Mouse (Mus musculus) CH12.LX (cell line): ENCODE results near the gene Cd81. TPM values are rescaled to one million over a fixed set of nuclear protein-coding genes. Genes with fewer than 3 reads are reported as not detected.

Experiments used
- DNase-seq: peaks from one replicate; pipeline ENCODE4 v3.0.0-alpha.2; 2013; ENCODE audit errors: extremely low read depth
- H3K27ac ChIP-seq: 2 replicates; pipeline ENCODE4 v1.5.1; 2012; ENCODE audit warnings: low read depth, mild to moderate bottlenecking, control low read depth, moderate library complexity; ENCODE audit not compliant: insufficient read depth
- H3K27me3 ChIP-seq: replicated peaks from 2 replicates; pipeline ENCODE3; 2012; ENCODE audit warnings: inconsistent platforms
- H3K36me3 ChIP-seq, 2 experiments: replicated peaks in 1 of 2; 2 replicates each; pipeline versions ENCODE3 to v1.6.1; 2012; ENCODE audit warnings: inconsistent platforms in 1 of 2, low read length in 1 of 2, mild to moderate bottlenecking in 1 of 2, mixed read lengths in 1 of 2, moderate library complexity in 1 of 2; ENCODE audit not compliant: control insufficient read depth in 1 of 2, insufficient read depth in 1 of 2
- H3K4me1 ChIP-seq, 2 experiments: 2 replicates each; pipeline ENCODE4 v1.6.1; 2012; ENCODE audit warnings: inconsistent platforms in 1 of 2, moderate library complexity in 1 of 2; ENCODE audit not compliant: insufficient read depth in 2 of 2, control insufficient read depth in 1 of 2
- H3K4me2 ChIP-seq: 2 replicates; pipeline ENCODE4 v1.6.1; 2012; ENCODE audit warnings: low read depth, mild to moderate bottlenecking, control low read depth; ENCODE audit not compliant: poor library complexity, insufficient read depth, severe bottlenecking
- H3K4me3 ChIP-seq, 3 experiments: fragments of 150-350 bp in 1 of 3; sonication (generic) in 1 of 3; replicated peaks in 1 of 3; 2 replicates each; pipeline versions ENCODE3 to v1.5.1; 2011 to 2012; ENCODE audit warnings: low read depth in 2 of 3, low read length in 2 of 3, mild to moderate bottlenecking in 2 of 3, moderate library complexity in 2 of 3, control low read depth in 1 of 3, improper control_type of control experiment in 1 of 3, inconsistent platforms in 1 of 3, mixed read lengths in 1 of 3; ENCODE audit not compliant: poor library complexity in 1 of 3
- H3K79me2 ChIP-seq: replicated peaks from 2 replicates; pipeline ENCODE4 v1.6.1; 2012; ENCODE audit warnings: mild to moderate bottlenecking, moderate library complexity; ENCODE audit not compliant: control insufficient read depth, poor library complexity, insufficient read depth, severe bottlenecking; ENCODE audit errors: extremely low read depth
- H3K9ac ChIP-seq: 2 replicates; pipeline ENCODE4 v1.6.1; 2012; ENCODE audit warnings: low read depth, mild to moderate bottlenecking, control low read depth, moderate library complexity; ENCODE audit not compliant: insufficient read depth
- H3K9me3 ChIP-seq: replicated peaks from 2 replicates; pipeline ENCODE3; 2012; ENCODE audit warnings: low read length, inconsistent platforms, mixed read lengths
- CHD2 ChIP-seq: IDR thresholded peaks from 2 replicates; pipeline ENCODE4 v1.6.1; 2011; ENCODE audit warnings: low read length, improper control_type of control experiment
- E2F4 ChIP-seq: IDR thresholded peaks from 2 replicates; pipeline ENCODE4 v1.6.1; 2011; ENCODE audit warnings: low read depth, low read length, improper control_type of control experiment; ENCODE audit not compliant: insufficient replicate concordance
- ELF1 ChIP-seq: IDR thresholded peaks from 2 replicates; pipeline ENCODE4 v1.6.1; 2014; ENCODE audit warnings: low read depth, mild to moderate bottlenecking, inconsistent platforms, low read length, improper control_type of control experiment
- EP300 ChIP-seq: IDR thresholded peaks from 2 replicates; pipeline ENCODE4 v1.6.1; 2011; ENCODE audit warnings: low read length, improper control_type of control experiment
- JUND ChIP-seq: conservative IDR thresholded peaks from 2 replicates; pipeline ENCODE4 v1.6.1; 2011; ENCODE audit warnings: low read depth, low read length, improper control_type of control experiment
- MAZ ChIP-seq: IDR thresholded peaks from 2 replicates; pipeline ENCODE4 v1.6.1; 2012; ENCODE audit warnings: low read depth, mild to moderate bottlenecking, inconsistent platforms, low read length, improper control_type of control experiment, moderate library complexity
- MEF2A ChIP-seq: IDR thresholded peaks from 2 replicates; pipeline ENCODE4 v1.6.1; 2014; ENCODE audit warnings: low read depth, mild to moderate bottlenecking, inconsistent platforms, low read length, improper control_type of control experiment, borderline replicate concordance
- MYC ChIP-seq: IDR thresholded peaks from 2 replicates; pipeline ENCODE4 v1.6.1; 2011; ENCODE audit warnings: low read depth, mild to moderate bottlenecking, improper control_type of control experiment, low read length
- NRF1 ChIP-seq: IDR thresholded peaks from 2 replicates; pipeline ENCODE4 v1.6.1; 2014; ENCODE audit warnings: low read depth, mild to moderate bottlenecking, inconsistent platforms, low read length, improper control_type of control experiment, moderate library complexity
- POLR2AphosphoS2 ChIP-seq: IDR thresholded peaks from 2 replicates; pipeline ENCODE4 v1.6.1; 2011; ENCODE audit warnings: low read depth, low read length, improper control_type of control experiment
- RCOR1 ChIP-seq: conservative IDR thresholded peaks from 2 replicates; pipeline ENCODE4 v1.6.1; 2012; ENCODE audit warnings: low read depth, mild to moderate bottlenecking, inconsistent platforms, low read length, improper control_type of control experiment
- SMC3 ChIP-seq: IDR thresholded peaks from 2 replicates; pipeline ENCODE4 v1.6.1; 2011; ENCODE audit warnings: low read depth, low read length, improper control_type of control experiment
- TCF12 ChIP-seq: IDR thresholded peaks from 2 replicates; pipeline ENCODE4 v1.6.1; 2014; ENCODE audit warnings: low read depth, mild to moderate bottlenecking, inconsistent platforms, low read length, improper control_type of control experiment
- ZKSCAN1 ChIP-seq: IDR thresholded peaks from 2 replicates; pipeline ENCODE4 v1.6.1; 2012; ENCODE audit warnings: low read depth, inconsistent platforms, low read length, improper control_type of control experiment, borderline replicate concordance
- ZMIZ1 ChIP-seq: IDR thresholded peaks from 2 replicates; pipeline ENCODE4 v1.6.1; 2012; ENCODE audit warnings: low read depth, mild to moderate bottlenecking, inconsistent platforms, low read length, improper control_type of control experiment
- ZNF384 ChIP-seq: IDR thresholded peaks from 2 replicates; pipeline ENCODE4 v1.6.1; 2012; ENCODE audit warnings: low read depth, low read length, improper control_type of control experiment, inconsistent platforms
- dilution Hi-C: fragments of 300-500 bp; cut with MboI; formaldehyde crosslinking; loops from 2 replicates; pipeline ENCODE4 v1.14.3; 2020; ENCODE audit warnings: low sequenced_read_pairs; ENCODE audit not compliant: extremely low pct_unique_long_range_greater_than_20kb, extremely low pct_ligation_motif_present
- in situ Hi-C: fragments of 300-500 bp; cut with MboI; formaldehyde crosslinking; loops from 3 replicates; pipeline ENCODE4 v1.14.3; 2019; ENCODE audit warnings: low sequenced_read_pairs, low pct_ligation_motif_present, low pct_unique_long_range_greater_than_20kb, mixed read lengths
- polyA plus RNA-seq: library from polyadenylated mRNA; unstranded; fragments of >175 nt; gene quantifications from 2 replicates; pipeline ENCODE4 v1.2.1, GENCODE M21; 2012; ENCODE audit warnings: low read depth; ENCODE audit not compliant: insufficient read length
- total RNA-seq, 2 experiments: library from RNA; depleted of rRNA; stranded (reverse); fragments of 300-350 nt in 1 of 2; fragments of >200 nt in 1 of 2; gene quantifications; 2 replicates each; pipeline ENCODE4 v1.2.3; 2012 to 2014

Cd81 gene
- total and polyA plus RNA-seq, 3 experiments, result 318 to 352 (median 327) TPM

DNA sequence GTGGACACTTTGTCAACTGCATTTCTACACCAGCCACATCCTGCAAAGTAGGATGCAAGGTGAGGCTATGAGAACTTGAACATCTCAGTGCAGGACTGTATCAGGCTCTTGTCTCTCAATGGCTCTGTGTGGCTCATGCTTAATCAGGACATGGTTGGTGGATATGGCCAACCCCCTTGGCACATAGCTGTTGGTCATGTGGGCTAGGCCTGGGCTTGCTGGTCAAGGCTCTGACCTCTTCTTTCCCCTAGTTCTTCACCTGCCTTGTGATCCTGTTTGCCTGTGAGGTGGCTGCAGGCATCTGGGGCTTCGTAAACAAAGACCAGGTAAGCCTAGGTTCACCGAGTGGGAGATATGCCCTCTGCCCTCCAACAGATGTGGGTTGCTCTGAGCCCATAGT lies 13.2 kb downstream of the Cd81 start:
- dilution Hi-C loops, result no loop called here
- no peak overlapping the region for H3K4me2 ChIP-seq
- H3K4me1 ChIP-seq, result peaks cover 8 to 31% of the 10 kb centered on the region in 2 experiments
- H3K27ac ChIP-seq, result no peak overlapping the region
- H3K4me3 ChIP-seq, result no peak overlapping the region
- no peaks in the 10 kb centered on the region for H3K9me3 ChIP-seq
- TF ChIP-seq NRF1 (no peak), SMC3 (no peak)
- TF ChIP-seq, all 38 proteins: peak for 0
- H3K9ac ChIP-seq, result no peak overlapping the region
- H3K79me2 ChIP-seq, result peaks cover 29% of the 10 kb centered on the region
- no peaks in the 10 kb centered on the region for H3K27me3 ChIP-seq
- in situ Hi-C loops, result loop anchor here (5.0 kb wide), 1 partner anchor 58 kb away; the partner anchor contains the start of gene Tspan32
- DNase-seq, result no peak
- H3K36me3 ChIP-seq, result peaks cover 69 to 87% of the 10 kb centered on the region in 2 experiments

GRCm38 (mm10) chr7:143067469-143067868 lies 14.9 kb downstream of the Cd81 start:
- DNase-seq, result no peak
- dilution Hi-C loops (no loop called here), in situ Hi-C loops (loop anchor here (5.0 kb wide), 1 partner anchor 60 kb away; the partner anchor contains the start of gene Tspan32)
- H3K4me2 ChIP-seq, result no peak overlapping the region
- no peaks in the 10 kb centered on the region for H3K27me3 ChIP-seq
- no peak overlapping the region for H3K27ac ChIP-seq
- no peaks in the 10 kb centered on the region for H3K9me3 ChIP-seq
- H3K79me2 ChIP-seq, result peaks cover 17% of the 10 kb centered on the region
- H3K4me3 ChIP-seq, result no peak overlapping the region
- H3K36me3 ChIP-seq, result peaks cover 56 to 87% of the 10 kb centered on the region in 2 experiments
- H3K4me1 ChIP-seq, result peaks cover 7 to 31% of the 10 kb centered on the region in 2 experiments
- TF ChIP-seq E2F4 (no peak), EP300 (no peak), JUND (no peak), POLR2AphosphoS2 (no peak), MAZ (no peak), MYC (no peak), ELF1 (no peak), CHD2 (no peak), ZNF384 (no peak), NRF1 (no peak), RCOR1 (no peak), ZKSCAN1 (no peak), TCF12 (no peak), ZMIZ1 (no peak), MEF2A (no peak)
- TF ChIP-seq, all 38 proteins: peak for 0
- H3K9ac ChIP-seq, result no peak overlapping the region
